Mouse (Mus musculus) spleen, adult 2 months (tissue): ENCODE measurements around the gene Snrk. TPM values are rescaled to one million over a fixed set of nuclear protein-coding genes. Genes with fewer than 3 reads are reported as not detected.
A peak's percentile ranks its signal among the peaks of the same experiment; 100 is the strongest.

ENCODE experiments used
- DNase-seq, 2 experiments: peaks; one replicate each; pipeline versions ENCODE4 v3.0.0 to v3.0.0-alpha.2; 2012 to 2021; ENCODE audit warnings: low spot score in 2 of 2, low read depth in 1 of 2
- H3K27ac ChIP-seq: fragments of 200-500 bp; 2 replicates; pipeline ENCODE4 v1.5.1; 2012; ENCODE audit warnings: low read length, inconsistent platforms; ENCODE audit not compliant: insufficient read depth
- H3K27me3 ChIP-seq: fragments of 200-500 bp; 2 replicates; pipeline ENCODE4 v1.6.1; 2012; ENCODE audit warnings: mild to moderate bottlenecking, moderate library complexity, low read length, inconsistent platforms; ENCODE audit not compliant: control insufficient read depth, insufficient read depth
- H3K36me3 ChIP-seq: fragments of 200-500 bp; 2 replicates; pipeline ENCODE4 v1.6.1; 2012; ENCODE audit warnings: mild to moderate bottlenecking, low read length, inconsistent platforms; ENCODE audit not compliant: control insufficient read depth, insufficient read depth
- H3K4me1 ChIP-seq: fragments of 200-500 bp; 2 replicates; pipeline ENCODE4 v1.6.1; 2011; ENCODE audit warnings: inconsistent platforms; ENCODE audit not compliant: control insufficient read depth, insufficient read depth, insufficient read length
- H3K4me3 ChIP-seq: fragments of 200-500 bp; 2 replicates; pipeline ENCODE4 v1.5.1; 2011; ENCODE audit warnings: mild to moderate bottlenecking, inconsistent platforms; ENCODE audit not compliant: insufficient read depth, insufficient read length; ENCODE audit errors: extremely low read depth
- CTCF ChIP-seq: fragments of 200-500 bp; IDR thresholded peaks from 2 replicates; pipeline ENCODE4 v1.5.1; 2011; ENCODE audit warnings: mild to moderate bottlenecking, inconsistent platforms; ENCODE audit not compliant: insufficient read depth, insufficient read length, insufficient replicate concordance; ENCODE audit errors: extremely low read depth
- POLR2A ChIP-seq: fragments of 200-500 bp; IDR thresholded peaks from 2 replicates; pipeline ENCODE4 v1.6.1; 2011; ENCODE audit warnings: low read depth, low read length, inconsistent platforms
- WGBS: fragments of 180-500 bp; shearing (Covaris S2); methylation state at CpG from one replicate; pipeline ENCODE4 v1.1.7; 2018; 5-methylcytosine and 5-hydroxymethylcytosine counted together
- polyA plus RNA-seq: library from polyadenylated mRNA; depleted of rRNA; stranded (reverse); fragments of >200 nt; gene quantifications from 2 replicates; pipeline ENCODE4 v1.2.3, GENCODE M21; 2012

Gene Snrk
- polyA plus RNA-seq, 1 experiment: 36.2 TPM

DNA sequence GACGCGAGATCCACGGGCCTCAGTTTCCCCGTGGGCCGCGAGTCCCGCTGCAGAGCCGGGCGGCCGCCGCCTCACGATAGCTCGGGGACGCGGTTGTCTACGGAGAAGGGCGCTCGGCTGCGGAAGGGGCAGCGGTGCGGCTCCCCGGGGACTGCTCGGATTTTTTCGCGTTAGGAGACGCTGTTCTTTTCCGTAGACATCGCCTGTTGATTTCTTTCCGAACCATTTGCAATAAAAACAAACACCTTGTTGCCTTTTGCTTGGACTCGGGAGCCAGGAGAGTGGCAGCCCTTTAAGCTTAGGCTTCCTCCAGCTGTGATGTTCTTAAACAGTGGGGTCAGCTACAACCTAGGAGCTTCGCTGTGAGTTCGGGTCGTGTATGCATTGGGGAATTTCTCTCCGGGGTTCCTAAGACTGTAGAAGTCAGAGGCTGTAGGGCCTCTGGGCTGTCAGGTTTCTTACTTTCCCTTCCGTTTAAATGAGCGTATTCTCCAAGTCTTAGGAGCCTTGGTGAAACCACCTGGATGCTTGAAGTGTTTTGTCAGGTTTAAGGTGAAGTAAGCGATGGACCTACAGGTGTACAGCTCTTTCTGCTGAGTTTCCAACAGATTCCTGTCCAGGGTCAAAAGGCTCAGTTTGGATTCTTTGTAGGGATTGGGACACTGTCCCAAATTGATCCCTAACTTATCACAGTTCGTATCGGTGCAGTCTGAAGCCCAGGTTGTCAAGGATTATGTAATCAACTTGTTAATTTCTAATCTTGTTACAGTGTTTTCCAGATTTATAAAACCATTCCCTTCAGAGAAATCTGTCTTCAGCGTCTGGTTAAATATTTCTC lies 845 bp downstream of the Snrk start:
- 7% methylated on average over 40 of the region's 40 CpGs for WGBS

GRCm38 (mm10) chr9:122120089-122120488 lies 3.0 kb downstream of the Snrk start:
- H3K4me3 ChIP-seq: no peak overlapping the region
- peak in 1 of 2 experiments; percentile 37 for DNase-seq
- 63% methylated on average over 3 of the region's 3 CpGs for WGBS
- no peaks in the 10 kb centered on the region for H3K36me3 ChIP-seq
- TF ChIP-seq POLR2A (no peak), CTCF (peak; percentile 34; the same call in 1 of the 2 replicates)
- no peaks in the 10 kb centered on the region for H3K27me3 ChIP-seq
- H3K4me1 ChIP-seq: peaks cover 11% of the 10 kb centered on the region; the same call in 1 of the 2 replicates
- H3K27ac ChIP-seq: no peak overlapping the region

More for the DNA sequence above, 845 bp downstream of the Snrk start:
- no peaks in the 10 kb centered on the region for H3K27me3 ChIP-seq
- peak overlapping the region; percentile 94 for H3K4me3 ChIP-seq
- peaks cover 7% of the 10 kb centered on the region; the same call in 1 of the 2 replicates for H3K4me1 ChIP-seq
- H3K36me3 ChIP-seq: no peaks in the 10 kb centered on the region
- H3K27ac ChIP-seq: peak overlapping the region; percentile 91
- TF ChIP-seq POLR2A: no peak
- no peak for TF ChIP-seq CTCF
- DNase-seq: peak in 1 of 2 experiments; percentile 38

DNA sequence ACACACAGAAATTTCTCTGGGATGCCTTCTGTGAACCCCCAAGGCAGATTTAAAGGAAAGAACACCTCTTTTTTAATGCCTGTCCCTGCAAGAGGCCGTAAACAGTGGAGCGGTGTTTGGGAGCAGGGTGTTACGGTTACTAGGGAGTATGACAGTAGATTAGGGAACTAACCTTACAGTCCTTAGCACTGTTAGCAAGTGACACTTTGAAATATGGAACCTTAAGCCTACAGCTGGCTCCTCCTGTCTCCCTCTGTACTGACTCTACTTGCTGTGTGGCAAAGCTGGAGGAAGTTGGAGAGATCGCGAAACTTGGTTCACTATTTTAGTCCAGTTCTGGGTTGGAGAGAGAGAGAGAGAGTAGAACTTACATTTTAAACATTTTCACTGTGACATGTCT lies 5.0 kb downstream of the Snrk start:
- no peak for DNase-seq
- no peak overlapping the region for H3K27ac ChIP-seq
- H3K27me3 ChIP-seq: no peaks in the 10 kb centered on the region
- H3K4me3 ChIP-seq: no peak overlapping the region
- peaks cover 15% of the 10 kb centered on the region; the same call in 1 of the 2 replicates for H3K4me1 ChIP-seq
- TF ChIP-seq CTCF: no peak
- TF ChIP-seq POLR2A: no peak
- no peaks in the 10 kb centered on the region for H3K36me3 ChIP-seq
- WGBS: 65% methylated on average over 5 of the region's 5 CpGs

DNA sequence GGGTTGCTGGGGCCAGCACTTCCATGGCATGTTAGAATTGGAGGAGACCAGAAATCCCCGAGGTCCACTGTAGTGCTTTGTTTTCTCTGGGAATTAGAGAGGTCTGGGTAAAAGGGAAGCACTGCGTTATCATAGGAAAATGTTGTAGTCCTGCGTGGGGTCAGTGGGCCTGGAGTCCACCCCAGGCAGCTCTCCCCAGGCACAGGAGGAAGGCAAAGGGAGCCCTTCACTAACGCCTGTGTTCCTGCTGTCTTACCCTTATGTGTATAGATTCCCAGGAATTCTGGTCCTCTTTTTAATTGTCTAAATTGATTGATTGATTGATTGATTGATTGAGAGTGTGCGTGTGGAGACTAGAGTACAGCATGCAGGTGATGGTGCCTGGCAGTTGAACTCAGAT lies 6.1 kb downstream of the Snrk start:
- Histone ChIP-seq H3K36me3 (no peaks in the 10 kb centered on the region), H3K27me3 (no peaks in the 10 kb centered on the region), H3K27ac (no peak overlapping the region), H3K4me3 (no peak overlapping the region), H3K4me1 (peaks cover 22% of the 10 kb centered on the region; the same call in 1 of the 2 replicates)
- no peak for DNase-seq
- WGBS: 90% methylated on average over 5 of the region's 5 CpGs
- TF ChIP-seq CTCF: no peak
- TF ChIP-seq POLR2A: no peak

DNA sequence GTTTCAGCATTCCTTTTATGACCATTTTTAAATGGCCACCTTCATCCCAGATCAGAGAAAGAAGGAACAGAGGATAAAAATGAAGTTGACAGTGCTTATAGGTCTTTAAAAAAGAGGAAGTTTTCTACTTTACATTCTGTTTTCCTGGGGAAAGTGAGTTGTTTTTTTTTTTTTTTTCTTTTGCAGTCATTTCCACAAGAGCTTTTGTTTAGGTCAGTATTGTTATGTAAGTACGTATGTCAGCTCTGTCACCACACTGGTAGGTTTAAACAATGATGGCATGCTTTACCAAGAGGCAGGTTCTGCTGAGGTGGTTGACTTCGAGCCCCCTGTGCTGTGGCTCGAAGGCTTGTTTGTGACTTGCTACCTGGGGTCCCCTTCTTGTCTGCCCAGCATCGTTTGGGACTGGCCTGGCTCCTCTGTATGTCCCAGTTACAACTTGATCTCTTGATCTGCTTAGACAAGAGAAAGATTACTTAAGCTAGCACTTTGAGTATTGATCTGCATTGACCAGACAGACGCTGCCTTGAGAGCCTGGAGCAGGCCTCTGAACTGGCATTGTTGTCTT lies 8.7 kb downstream of the Snrk start:
- no peaks in the 10 kb centered on the region for H3K27me3 ChIP-seq
- H3K36me3 ChIP-seq: no peaks in the 10 kb centered on the region
- no peak overlapping the region for H3K27ac ChIP-seq
- TF ChIP-seq POLR2A: no peak
- no peak for TF ChIP-seq CTCF
- 66% methylated on average over 5 of the region's 5 CpGs for WGBS
- H3K4me1 ChIP-seq: peaks cover 25% of the 10 kb centered on the region; the same call in 1 of the 2 replicates
- DNase-seq: no peak
- H3K4me3 ChIP-seq: no peak overlapping the region

DNA sequence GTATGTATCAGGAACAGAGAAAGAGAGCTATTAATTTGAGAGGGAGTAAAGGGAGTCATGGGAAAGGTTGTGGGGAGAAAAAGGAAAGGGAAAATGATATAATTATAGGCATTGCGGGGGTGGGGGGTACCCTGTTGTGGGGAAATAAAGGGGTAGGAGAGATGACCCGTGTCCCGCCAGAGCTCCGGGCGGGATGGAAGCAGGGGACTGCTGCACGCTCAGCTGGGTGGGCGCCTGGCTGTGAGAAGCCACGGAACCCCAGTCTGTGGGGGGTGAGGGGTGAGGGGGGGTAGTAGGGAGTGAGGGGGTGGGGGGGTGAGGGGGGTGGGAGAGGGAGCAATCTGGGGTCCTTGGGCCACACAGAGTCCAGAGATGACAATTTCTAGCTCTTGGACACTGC lies 9.7 kb downstream of the Snrk start:
- no peak for DNase-seq
- TF ChIP-seq CTCF (no peak), POLR2A (no peak)
- 83% methylated on average over 8 of the region's 8 CpGs for WGBS
- H3K4me1 ChIP-seq: peaks cover 22% of the 10 kb centered on the region; the same call in 1 of the 2 replicates
- H3K4me3 ChIP-seq: no peak overlapping the region
- H3K27ac ChIP-seq: no peak overlapping the region
- H3K36me3 ChIP-seq: no peaks in the 10 kb centered on the region
- no peaks in the 10 kb centered on the region for H3K27me3 ChIP-seq

DNA sequence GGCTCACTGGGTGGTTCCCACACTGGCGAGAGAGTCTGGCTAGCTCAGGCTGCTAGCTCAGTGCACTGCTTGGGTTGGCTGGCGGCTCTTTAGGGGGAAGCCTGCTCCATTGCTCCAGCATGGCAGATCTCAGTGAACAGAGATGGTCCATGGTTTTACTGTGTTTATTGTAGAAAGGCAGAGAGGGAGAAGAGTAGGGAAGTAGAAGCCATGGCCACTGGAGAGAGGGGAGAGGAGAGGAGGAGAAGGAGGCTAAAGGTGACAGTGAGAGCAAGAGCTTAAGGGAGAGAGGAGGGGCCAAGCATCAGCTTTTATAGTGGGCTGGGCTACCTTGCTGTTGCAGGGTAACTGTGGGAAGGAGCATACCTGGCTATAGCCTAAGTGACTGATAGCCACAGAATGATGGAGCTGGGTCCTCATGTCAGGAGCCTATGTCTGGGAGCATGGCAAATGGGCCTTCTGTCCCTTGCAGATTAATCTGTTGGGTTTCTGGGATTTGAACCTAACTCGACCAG lies 10.3 kb downstream of the Snrk start:
- Histone ChIP-seq H3K4me1 (peaks cover 25% of the 10 kb centered on the region; the same call in 1 of the 2 replicates), H3K36me3 (peaks cover 3% of the 10 kb centered on the region; the same call in 1 of the 2 replicates), H3K27ac (no peak overlapping the region), H3K27me3 (no peaks in the 10 kb centered on the region), H3K4me3 (no peak overlapping the region)
- TF ChIP-seq POLR2A (no peak), CTCF (no peak)
- no peak for DNase-seq
- 69% methylated on average over 3 of the region's 3 CpGs for WGBS
